Mouse (Mus musculus) spleen, adult 2 months (tissue): ENCODE data around the gene Itga2b.

Experiments
- CTCF ChIP-seq: fragments of 200-500 bp; IDR thresholded peaks from 2 replicates; pipeline ENCODE4 v1.5.1; 2011; ENCODE audit warnings: mild to moderate bottlenecking, inconsistent platforms; ENCODE audit not compliant: insufficient read depth, insufficient read length, insufficient replicate concordance; ENCODE audit errors: extremely low read depth
- POLR2A ChIP-seq: fragments of 200-500 bp; IDR thresholded peaks from 2 replicates; pipeline ENCODE4 v1.6.1; 2011; ENCODE audit warnings: low read depth, low read length, inconsistent platforms

DNA sequence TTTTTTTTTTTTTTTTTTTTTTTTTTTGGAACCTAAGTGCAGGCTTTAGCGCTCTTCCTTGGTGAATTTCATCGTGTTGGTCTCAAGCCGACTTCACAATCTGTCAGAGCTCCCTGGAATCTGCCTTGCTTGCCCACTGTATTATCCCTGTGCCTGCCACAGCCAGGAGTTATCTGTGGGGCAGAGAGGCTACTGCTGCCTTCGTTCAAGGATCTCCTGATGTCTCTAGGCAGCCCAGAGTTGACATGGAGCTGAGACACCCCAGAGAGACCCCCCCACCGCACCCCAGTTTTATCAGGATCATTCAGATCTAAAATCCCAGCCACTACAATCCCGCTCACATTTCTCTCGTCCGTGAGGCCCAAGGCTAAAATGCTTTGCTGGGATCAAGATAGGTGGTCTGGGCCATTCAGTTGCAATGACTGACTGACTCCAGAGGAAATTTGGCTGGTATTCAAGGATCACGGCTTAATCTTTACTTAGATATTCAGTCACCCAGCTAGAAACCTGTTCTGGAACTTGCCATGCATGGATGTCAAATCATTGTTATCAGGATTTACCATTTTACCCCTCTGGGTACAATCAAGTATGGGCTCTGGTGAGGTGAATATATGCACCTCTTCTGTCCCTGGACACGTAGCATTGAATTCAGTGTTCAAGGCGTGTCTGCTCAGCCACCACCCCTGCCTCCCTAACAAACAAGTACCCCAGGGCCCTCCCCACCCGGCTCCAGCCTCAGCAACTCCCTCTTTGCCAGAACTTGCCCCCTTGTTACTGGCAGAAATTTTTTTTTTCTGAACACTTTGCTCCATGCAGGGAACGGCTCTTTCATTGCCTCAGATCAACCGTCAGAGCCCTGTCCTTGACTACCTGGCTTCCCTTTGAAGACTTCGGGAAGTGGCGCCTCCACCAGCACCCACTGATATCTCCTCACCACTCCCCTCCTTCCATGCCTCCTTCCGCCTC, 20.6 kb downstream of the Itga2b start:
- TF ChIP-seq CTCF (no peak), POLR2A (no peak)
